Mouse (Mus musculus): ENCODE data around the gene Platr17. TPM values are rescaled to one million over a fixed set of nuclear protein-coding genes. Genes with fewer than 3 reads are reported as not detected.
"Not testable (repeated sequence)": the region's sequence is repeated elsewhere in the genome, so short reads cannot be mapped to it uniquely, and the experiment has no call there.

Gene Platr17
- total RNA-seq, 2 experiments from 2014 or later = not detected

- DNase-seq (ENCODE audit: low spot score) = peak; percentile 88
Measured at GRCm38 (mm10) chr17:33940206-33940805, 35.4 kb downstream of the Platr17 start, which contains the start of the genes Pfdn6 and Wdr46. TSS of gene Pfdn6 (minus strand) at chr17:33940343. TSS of gene Wdr46 (plus strand) at chr17:33940660.

- no peak for DNase-seq (ENCODE audit: low spot score)
Measured at GRCm38 (mm10) chr17:33940981-33941380, 36.0 kb downstream of the Platr17 start.

- no peak for DNase-seq (ENCODE audit: low spot score)
Measured at GRCm38 (mm10) chr17:33941381-33941780, 36.4 kb downstream of the Platr17 start.

- DNase-seq (ENCODE audit: low spot score) = no peak
Measured at GRCm38 (mm10) chr17:33943454-33943853, 38.5 kb downstream of the Platr17 start.

- no peak for DNase-seq (ENCODE audit: low spot score)
Measured at GRCm38 (mm10) chr17:33947430-33948089, 42.6 kb downstream of the Platr17 start.

GRCm38 (mm10) chr17:33948090-33948904, 43.4 kb downstream of the Platr17 start:
- no peak for DNase-seq (ENCODE audit: low spot score)

- no peak for DNase-seq (ENCODE audit: low spot score)
Measured at GRCm38 (mm10) chr17:33948905-33949537, 44.1 kb downstream of the Platr17 start.

- DNase-seq (ENCODE audit: low spot score) = no peak
Measured at GRCm38 (mm10) chr17:33950131-33950625, 45.2 kb downstream of the Platr17 start.

- peak; percentile 56 for DNase-seq (ENCODE audit: low spot score)
Measured at GRCm38 (mm10) chr17:33951021-33951946, 46.3 kb downstream of the Platr17 start, which contains the start of gene B3galt4. TSS of gene B3galt4 (minus strand) at chr17:33951488.

- DNase-seq (ENCODE audit: low spot score) = not testable (repeated sequence)
Measured at GRCm38 (mm10) chr17:33952015-33952414, 47.1 kb downstream of the Platr17 start.

- no peak for DNase-seq (ENCODE audit: low spot score)
Measured at GRCm38 (mm10) chr17:33952879-33953278, 47.9 kb downstream of the Platr17 start.

GRCm38 (mm10) chr17:33953310-33953709, 48.4 kb downstream of the Platr17 start:
- DNase-seq (ENCODE audit: low spot score) = no peak

GRCm38 (mm10) chr17:33953961-33954565, 49.1 kb downstream of the Platr17 start:
- no peak for DNase-seq (ENCODE audit: low spot score)

GRCm38 (mm10) chr17:33954646-33955554, 50.0 kb downstream of the Platr17 start:
- no peak for DNase-seq (ENCODE audit: low spot score)

GRCm38 (mm10) chr17:33955555-33956214, 50.8 kb downstream of the Platr17 start, which contains the start of the genes Vps52 and Rps18:
TSS of gene Vps52 (plus strand) at chr17:33955812.
TSS of gene Rps18 (minus strand) at chr17:33956001.
- peak; percentile 98 for DNase-seq (ENCODE audit: low spot score)

All from gastrocnemius, adult 18-20 months (tissue).